ENCODE assay signal across 11 mouse cellular contexts in genomic region chr5:65079881-65080280, GRCm38 (mm10). TPM values are rescaled to one million over a fixed set of nuclear protein-coding genes. Genes with fewer than 3 reads are reported as not detected.
A peak's percentile ranks its signal among the peaks of the same experiment; 100 is the strongest.
DNase-seq lines count a peak whose midpoint lies in the region; ATAC-seq and TF ChIP-seq lines count a peak whose summit lies in the region.
"Had no signal": no experiment of that assay in that cellular context is flagged by ENCODE, and none has a peak within 500 bp of the region (broad histone marks: within the 10 kb centered on the region; RNA-seq: fewer than 3 reads in every experiment).

No protein-coding gene starts in this region.

- no peak overlapping the region for H3K4me2 ChIP-seq in midbrain, embryonic 16.5 days (ENCODE audit: low read length)
- no peak overlapping the region for H3K4me2 ChIP-seq in midbrain, embryonic 13.5 days (replicated peaks)
- peak overlapping the region; percentile 24 for H3K4me2 ChIP-seq in stomach, embryonic 14.5 days (replicated peaks; ENCODE audit: low read depth, low read length)

- H3K4me3 ChIP-seq in gastrocnemius, adult 2 months, result peak overlapping the region; percentile 57
- 0 out of 2 replicates have a peak overlapping the region, but pooled peaks have one; percentile 1 for H3K4me3 ChIP-seq in midbrain, embryonic 16.5 days (ENCODE audit: low read depth, low read length)
- no peak overlapping the region for H3K4me3 ChIP-seq in midbrain, embryonic 13.5 days (replicated peaks)
- peak overlapping the region; percentile 15; the same call in 1 of the 2 replicates for H3K4me3 ChIP-seq in stomach, embryonic 14.5 days (ENCODE audit: low read depth, low read length)

- H3K36me3 ChIP-seq in midbrain, embryonic 16.5 days (ENCODE audit: control insufficient read depth, insufficient read depth, low read length), result no peaks in the 10 kb centered on the region
- H3K36me3 ChIP-seq in midbrain, embryonic 13.5 days, result no peaks in the 10 kb centered on the region
- H3K36me3 ChIP-seq in stomach, embryonic 14.5 days (ENCODE audit: control insufficient read depth, insufficient read depth, low read length), result no peaks in the 10 kb centered on the region

- WGBS in midbrain, embryonic 16.5 days, result 68% methylated on average over 9 of the region's 9 CpGs
- WGBS in midbrain, embryonic 13.5 days, result 77% methylated on average over 9 of the region's 9 CpGs
- WGBS in stomach, embryonic 14.5 days, result 23% methylated on average over 9 of the region's 9 CpGs

- intact Hi-C loops in gastrocnemius, adult 2 months (cut with DNase I), result loop anchor here (10.0 kb wide), 1 partner anchor 115 kb away; the partner anchor contains the start of gene Wdr19
- intact Hi-C loops in gastrocnemius, postnatal 36 days (cut with DNase I), result loop anchor here (5.0 kb wide), 1 partner anchor 132 kb away; no protein-coding TSS in a partner anchor

- no peaks in the 10 kb centered on the region for H3K4me1 ChIP-seq in midbrain, embryonic 16.5 days (ENCODE audit: control insufficient read depth, insufficient read depth, low read length)
- H3K4me1 ChIP-seq in midbrain, embryonic 13.5 days (replicated peaks), result no peaks in the 10 kb centered on the region
- no peaks in the 10 kb centered on the region for H3K4me1 ChIP-seq in stomach, embryonic 14.5 days (ENCODE audit: control insufficient read depth, insufficient read depth, low read length)

- no peaks in the 10 kb centered on the region for H3K27me3 ChIP-seq in midbrain, embryonic 16.5 days (ENCODE audit: control insufficient read depth, insufficient read depth, low read depth, low read length)
- H3K27me3 ChIP-seq in midbrain, embryonic 13.5 days, result no peaks in the 10 kb centered on the region
- H3K27me3 ChIP-seq in stomach, embryonic 14.5 days (ENCODE audit: control insufficient read depth, insufficient read depth, low read length), result no peaks in the 10 kb centered on the region

- H3K9me3 ChIP-seq in midbrain, embryonic 16.5 days (replicated peaks; ENCODE audit: control insufficient read depth, low read length, poor library complexity, severe bottlenecking), result no peaks in the 10 kb centered on the region
- no peaks in the 10 kb centered on the region for H3K9me3 ChIP-seq in midbrain, embryonic 13.5 days
- no peaks in the 10 kb centered on the region for H3K9me3 ChIP-seq in stomach, embryonic 14.5 days (ENCODE audit: control insufficient read depth, low read depth, low read length)

- no peak for DNase-seq in gastrocnemius, adult 2 months
- DNase-seq in gastrocnemius, postnatal 36 days, result no peak
- peak; percentile 27 for DNase-seq in kidney, postnatal 14 days
- DNase-seq in cerebellum, adult 9-10 months, result no peak
- DNase-seq in thymus, postnatal 36 days, result no peak

- H3K27ac ChIP-seq in gastrocnemius, adult 2 months, result peak overlapping the region; percentile 66
- H3K27ac ChIP-seq in midbrain, embryonic 16.5 days (ENCODE audit: low read length), result no peak overlapping the region
- no peak overlapping the region for H3K27ac ChIP-seq in midbrain, embryonic 13.5 days
- H3K27ac ChIP-seq in stomach, embryonic 14.5 days (ENCODE audit: low read length), result no peak overlapping the region

- ATAC-seq in midbrain, embryonic 16.5 days, result no peak
- ATAC-seq in midbrain, embryonic 13.5 days, result no peak
- no peak for ATAC-seq in stomach, embryonic 14.5 days (ENCODE audit: insufficient number of reproducible peaks, insufficient read depth, low FRiP score, low read depth)
- ATAC-seq: activated CD4-positive, CD25-positive, alpha-beta regulatory T cell, adult 4 months; CD4-positive, CD25-positive, alpha-beta regulatory T cell, adult 4 months; inflammation-experienced regulatory T-cells, adult 6 months had no signal

- no peak overlapping the region for H3K9ac ChIP-seq in midbrain, embryonic 16.5 days (ENCODE audit: low read depth, low read length)
- H3K9ac ChIP-seq in midbrain, embryonic 13.5 days (replicated peaks), result no peak overlapping the region
- peak overlapping the region; percentile 31; the same call in 1 of the 2 replicates for H3K9ac ChIP-seq in stomach, embryonic 14.5 days (replicated peaks; ENCODE audit: low read depth, low read length)

- TF ChIP-seq CTCF in gastrocnemius, adult 2 months (IDR thresholded peaks at IDR 0.05), result no peak

RNA-seq across cellular contexts. Expression of gene Tmem156, which starts 12.1 kb away (rescaled TPM):
- not detected for total RNA-seq in gastrocnemius, adult 2 months (2021)
- total RNA-seq in gastrocnemius, postnatal 36 days (2021), result not detected
- 0.20 TPM in 1 of 2 replicates, not detected in the other for polyA plus RNA-seq in midbrain, embryonic 16.5 days (2015; fragmentation: Nextera tagmentation; extraction: Ambion mirVana)
- polyA plus RNA-seq in midbrain, embryonic 13.5 days (2015; fragmentation: Nextera tagmentation; extraction: Ambion mirVana), result not detected in 2 replicates
- 0.56 and 0.72 TPM in 2 replicates for polyA plus RNA-seq in stomach, embryonic 14.5 days (2014; fragmentation: Nextera tagmentation; extraction: Ambion mirVana)

RNA-seq across cellular contexts. Expression of gene Klhl5, which starts 27.5 kb away (rescaled TPM):
- total RNA-seq in gastrocnemius, adult 2 months (2021), result 1 to 10 TPM; 5.1 to 5.9 TPM
- total RNA-seq in gastrocnemius, postnatal 36 days (2021), result 1 to 10 TPM; 5.4 to 7.3 TPM
- 61.6 and 63.9 TPM in 2 replicates for polyA plus RNA-seq in midbrain, embryonic 16.5 days (2015; fragmentation: Nextera tagmentation; extraction: Ambion mirVana)
- 42.3 and 46.7 TPM in 2 replicates for polyA plus RNA-seq in midbrain, embryonic 13.5 days (2015; fragmentation: Nextera tagmentation; extraction: Ambion mirVana)
- 16.5 and 20.5 TPM in 2 replicates for polyA plus RNA-seq in stomach, embryonic 14.5 days (2014; fragmentation: Nextera tagmentation; extraction: Ambion mirVana)
